Mouse (Mus musculus): Measurements from ENCODE around the gene Gja1. TPM values are rescaled to one million over a fixed set of nuclear protein-coding genes. Genes with fewer than 3 reads are reported as not detected.

The Gja1 gene
- total RNA-seq, 2 experiments from 2014 or later: 218 to 248 TPM

DNA sequence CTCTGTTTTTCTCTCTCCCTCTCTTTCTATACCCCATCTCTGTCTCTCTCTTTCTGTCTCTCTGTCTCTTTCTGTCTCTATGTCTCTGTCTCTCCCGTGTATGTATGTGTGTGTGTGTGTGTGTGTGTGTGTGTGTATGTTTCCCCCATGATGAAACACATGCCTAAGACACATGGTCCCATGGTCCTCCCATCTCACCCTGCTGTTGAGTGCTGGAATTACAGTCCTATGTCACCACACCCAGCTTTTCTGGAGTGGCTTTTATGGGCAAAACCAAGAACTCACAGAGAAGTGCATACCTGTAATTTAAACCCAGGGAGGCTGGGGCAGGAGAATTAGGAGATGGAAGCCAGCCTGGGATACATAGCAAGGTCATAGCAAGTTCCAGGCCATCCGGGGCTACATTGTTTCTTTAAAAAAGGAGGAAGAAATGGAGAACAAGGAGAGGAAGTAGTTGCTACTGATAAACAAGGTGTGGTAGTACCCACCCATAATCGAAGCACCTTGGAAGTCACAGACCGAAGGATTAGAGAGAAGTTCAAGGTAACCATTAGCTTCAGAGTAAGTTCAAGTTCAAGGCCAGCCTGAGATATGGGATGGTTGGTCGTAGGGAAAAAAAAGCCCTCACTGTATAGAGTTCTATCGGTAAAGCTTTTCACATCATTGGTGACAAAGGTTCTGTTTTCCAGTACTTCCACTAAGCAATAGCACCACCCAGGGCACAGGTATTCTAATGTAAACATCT lies 29.4 kb downstream of the Gja1 start:
- DNase-seq (ENCODE audit: low spot score in 2 of 2): no peak

DNA sequence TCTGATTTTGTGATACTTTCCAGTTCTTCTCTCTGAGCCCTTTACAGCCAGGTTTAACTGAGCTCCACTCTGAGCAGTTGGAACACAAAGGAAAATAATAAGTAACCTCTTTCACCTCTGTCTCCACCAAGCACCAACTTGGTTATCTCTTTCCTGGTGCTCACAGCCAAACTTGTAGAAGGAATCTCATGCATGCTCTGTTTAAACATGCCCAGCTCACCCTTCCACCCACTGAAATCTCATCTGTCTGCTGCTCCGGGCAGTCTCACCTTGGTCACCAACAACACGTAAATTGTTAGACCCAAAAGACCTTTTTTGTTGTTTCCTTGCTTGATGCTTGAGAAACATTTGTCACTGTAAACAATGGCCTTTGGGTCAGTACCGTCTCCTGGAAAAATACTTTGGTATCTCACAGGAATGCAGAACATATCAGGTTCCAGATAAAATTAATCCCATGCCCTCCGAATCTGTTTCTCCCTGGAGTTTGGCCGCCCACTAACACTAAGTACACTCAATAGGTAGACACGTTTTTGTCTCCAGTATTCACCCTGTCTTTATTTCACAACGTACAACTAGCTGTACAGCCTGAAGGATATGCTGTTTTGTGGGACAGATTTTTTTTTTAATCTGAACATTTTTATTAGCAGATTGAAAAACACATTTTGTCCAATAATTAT lies 38.9 kb downstream of the Gja1 start:
- DNase-seq (ENCODE audit: low spot score in 2 of 2): no peak

DNA sequence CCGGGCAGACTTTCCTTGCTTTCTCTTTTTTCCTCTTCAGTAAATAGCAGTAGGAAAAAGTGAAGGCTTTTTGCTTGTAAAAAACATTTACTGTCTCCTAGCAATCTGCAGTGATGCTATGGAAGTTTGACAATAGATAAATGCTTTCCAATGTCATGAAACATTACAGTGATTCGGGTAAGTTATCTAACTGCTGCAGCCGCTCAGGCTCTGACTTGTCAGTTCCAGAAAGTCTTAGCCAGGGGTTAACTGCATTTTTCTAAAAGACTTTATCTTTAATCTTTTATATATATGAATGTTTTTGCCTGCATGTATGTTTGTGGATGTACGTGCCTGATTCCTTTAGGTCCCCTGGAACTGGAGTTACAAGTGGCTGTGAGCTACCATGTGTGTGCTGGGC lies 45.4 kb downstream of the Gja1 start:
- DNase-seq (ENCODE audit: low spot score in 2 of 2): no peak

DNA sequence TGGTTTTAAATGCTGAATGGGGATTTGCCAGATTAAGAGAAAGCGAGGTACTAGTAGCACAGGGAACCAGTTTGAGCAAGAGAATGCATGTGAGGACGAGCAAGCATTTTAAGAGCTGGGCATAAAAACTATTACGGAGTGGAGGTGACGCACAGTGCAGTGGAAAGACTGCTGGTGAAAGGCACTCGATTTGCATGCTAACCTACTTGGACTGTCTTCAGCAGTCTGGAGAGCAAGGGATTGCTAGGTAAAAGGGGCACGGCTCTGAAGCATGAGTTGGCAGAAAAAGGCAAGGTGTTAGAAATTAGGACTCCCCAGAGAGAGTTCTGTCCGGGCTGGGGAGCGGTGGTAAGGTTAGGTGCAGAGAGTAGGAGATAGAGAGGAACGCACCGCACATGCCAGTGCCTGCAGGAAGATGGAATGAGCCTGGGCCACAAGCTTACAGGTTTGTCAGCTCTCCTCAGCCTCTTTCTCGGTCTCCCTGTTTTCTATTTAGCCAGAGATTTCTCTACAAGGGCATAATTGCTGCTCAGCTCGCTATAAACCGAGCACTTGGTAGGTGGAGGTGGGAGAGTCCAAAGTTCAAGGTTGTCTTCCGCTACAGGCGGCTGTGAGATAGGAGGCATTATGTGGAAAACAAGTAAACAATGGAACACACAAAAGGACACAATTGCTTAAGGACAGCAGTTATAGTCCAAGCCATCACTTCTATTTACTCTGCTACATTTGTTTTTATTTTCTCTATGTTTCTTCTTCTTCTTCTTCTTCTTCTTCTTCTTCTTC lies 48.1 kb downstream of the Gja1 start:
- no peak for DNase-seq (ENCODE audit: low spot score in 2 of 2)

DNA sequence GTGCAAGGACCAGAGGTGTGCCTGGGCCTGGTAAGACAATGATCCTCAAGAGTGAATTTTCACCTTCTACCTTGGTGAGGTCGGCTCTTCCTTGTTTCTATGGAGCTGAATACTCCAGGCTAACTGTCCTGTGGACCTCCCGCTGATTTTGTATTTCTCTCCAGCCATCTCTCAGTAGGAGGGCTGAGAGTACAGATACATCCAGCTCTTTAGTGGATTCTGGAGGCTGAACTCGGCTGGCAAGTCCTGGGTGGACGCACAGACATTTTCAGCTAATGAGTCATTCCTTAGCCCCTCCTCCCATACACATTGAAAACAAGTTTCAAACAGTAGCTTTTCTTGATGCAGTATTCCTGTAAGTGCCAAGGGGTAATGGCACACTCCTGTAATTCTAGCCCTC lies 49.2 kb downstream of the Gja1 start:
- no peak for DNase-seq (ENCODE audit: low spot score in 2 of 2)

DNA sequence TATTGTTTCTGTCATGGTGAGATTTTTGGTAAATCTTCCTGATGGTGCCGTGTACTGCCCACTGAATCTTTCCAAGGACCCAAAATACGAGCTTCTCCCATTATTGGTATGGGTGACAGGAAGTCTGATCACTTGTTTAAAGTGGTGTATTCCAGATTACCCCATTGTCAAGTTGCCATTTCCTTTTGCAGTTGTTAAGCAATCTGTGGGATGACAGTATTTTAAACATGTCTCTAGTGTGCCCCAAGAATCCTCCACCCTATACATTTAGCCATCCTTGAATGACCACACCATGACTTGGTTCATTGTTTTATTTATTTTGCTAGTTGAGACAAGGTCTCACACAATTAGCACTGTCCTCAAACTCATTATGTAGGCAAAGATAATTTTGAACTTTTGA lies 50.3 kb downstream of the Gja1 start:
- DNase-seq (ENCODE audit: low spot score in 2 of 2): no peak

DNA sequence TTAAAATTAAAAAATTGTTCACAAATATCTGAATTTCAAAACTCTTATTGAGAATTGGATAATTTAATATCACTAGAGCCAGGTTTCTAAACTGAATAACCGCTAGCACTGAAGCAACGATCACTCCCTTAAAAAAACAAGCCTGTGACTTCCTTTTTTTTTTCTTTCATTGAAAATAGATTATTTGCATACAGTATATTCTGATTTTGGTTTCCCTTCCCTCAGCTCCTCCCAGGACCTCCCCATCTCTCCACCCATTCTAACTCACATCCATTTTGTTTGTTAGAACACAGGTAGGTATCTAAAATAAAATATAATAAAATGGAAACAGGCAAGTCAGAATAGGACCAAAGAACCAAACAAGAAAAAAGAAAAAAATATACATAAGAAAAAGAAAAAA lies 50.7 kb downstream of the Gja1 start:
- DNase-seq (ENCODE audit: low spot score in 2 of 2): no peak

DNA sequence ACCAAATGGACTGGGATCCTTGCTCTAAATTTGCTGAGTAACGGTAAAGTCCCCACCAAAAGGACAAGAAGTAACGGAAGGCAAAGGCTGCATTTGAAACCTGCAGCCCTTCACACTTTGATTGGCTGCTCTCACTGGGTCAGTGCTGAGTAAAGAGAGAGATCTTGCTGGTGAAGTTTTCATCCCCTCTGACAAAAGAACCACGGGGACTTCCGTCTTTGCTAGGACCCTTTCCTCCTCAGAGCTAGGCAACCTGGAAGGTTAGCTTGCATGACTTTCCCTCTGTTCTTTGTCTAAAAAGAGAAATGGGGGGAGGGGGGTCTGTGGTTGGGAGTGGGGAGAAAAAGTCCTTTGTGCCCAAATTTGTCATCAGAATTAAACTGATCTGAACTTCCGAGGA lies 51.9 kb downstream of the Gja1 start:
- no peak for DNase-seq (ENCODE audit: low spot score in 2 of 2)

DNA sequence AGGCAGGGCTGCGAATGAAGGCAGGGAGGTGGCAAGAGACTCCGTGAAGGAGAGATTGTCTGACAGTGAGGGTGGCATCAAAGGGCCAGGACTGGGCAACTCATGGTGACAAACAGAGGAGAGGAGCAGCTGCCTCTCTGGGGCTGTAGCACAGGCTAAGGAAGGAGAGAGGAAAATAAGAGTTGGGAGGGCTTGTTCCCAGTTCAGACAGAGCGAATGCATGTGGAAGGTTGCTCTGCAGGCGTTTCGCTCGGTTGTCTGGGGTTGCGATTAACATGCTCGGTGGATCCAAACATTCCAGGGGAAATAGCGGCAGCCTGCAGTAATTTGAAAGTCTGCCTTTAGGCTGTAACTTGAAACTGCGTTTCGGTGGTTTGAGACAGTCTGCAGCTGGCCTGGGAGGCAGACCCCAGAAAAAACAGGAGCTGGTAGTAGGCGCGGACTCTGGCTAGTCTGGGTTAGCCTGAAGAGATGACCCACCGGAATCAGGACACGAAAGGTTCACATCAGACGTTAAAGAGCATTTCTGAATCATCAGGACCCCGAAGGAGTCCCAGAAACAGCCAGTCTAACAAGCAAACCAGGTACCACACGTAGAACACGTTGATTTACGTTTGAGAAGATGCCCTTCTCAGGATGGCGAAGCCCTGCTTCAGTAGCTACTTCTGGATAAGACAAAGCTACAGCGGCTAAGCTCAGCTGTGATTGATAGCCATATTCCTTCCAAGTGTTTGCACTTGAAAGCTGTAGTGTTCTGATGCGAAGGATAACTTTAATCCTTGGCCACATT lies 54.7 kb downstream of the Gja1 start:
- DNase-seq (ENCODE audit: low spot score in 2 of 2): no peak

DNA sequence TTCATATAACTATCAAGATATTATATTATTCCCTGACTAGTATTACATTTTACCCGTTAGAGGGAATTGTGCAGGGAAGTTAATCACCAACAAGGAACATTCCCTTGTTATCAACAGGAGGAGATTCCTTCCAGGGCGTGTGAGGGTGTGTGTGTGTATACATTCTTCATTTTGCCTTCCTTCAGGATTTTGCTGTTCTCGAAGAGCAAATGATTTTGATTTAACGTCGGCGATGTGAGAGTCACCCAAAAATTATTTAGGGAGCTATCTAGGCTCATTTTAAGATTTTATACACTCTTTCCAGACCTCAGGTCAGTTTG lies 55.2 kb downstream of the Gja1 start:
- DNase-seq (ENCODE audit: low spot score in 2 of 2): no peak

DNA sequence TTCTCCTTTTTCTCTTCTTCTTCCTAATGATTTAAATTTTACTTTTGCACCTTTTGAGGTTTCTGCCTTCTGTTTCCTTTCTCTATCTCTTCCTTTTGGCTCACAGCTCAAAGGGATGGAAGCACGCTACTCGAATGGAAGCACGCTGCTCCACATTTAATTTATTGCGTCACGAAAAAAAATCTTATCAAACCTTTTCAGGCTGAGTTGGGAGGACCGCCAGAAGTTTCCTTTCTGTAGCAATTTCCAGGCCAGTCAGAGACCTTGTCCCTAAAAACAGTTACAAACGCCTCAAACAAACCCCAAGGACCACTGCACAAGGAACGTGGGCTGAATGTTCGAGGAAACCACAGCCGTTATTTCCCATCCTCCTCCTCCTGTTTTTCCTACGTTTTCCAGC lies 60.2 kb downstream of the Gja1 start:
- no peak for DNase-seq (ENCODE audit: low spot score in 2 of 2)

DNA sequence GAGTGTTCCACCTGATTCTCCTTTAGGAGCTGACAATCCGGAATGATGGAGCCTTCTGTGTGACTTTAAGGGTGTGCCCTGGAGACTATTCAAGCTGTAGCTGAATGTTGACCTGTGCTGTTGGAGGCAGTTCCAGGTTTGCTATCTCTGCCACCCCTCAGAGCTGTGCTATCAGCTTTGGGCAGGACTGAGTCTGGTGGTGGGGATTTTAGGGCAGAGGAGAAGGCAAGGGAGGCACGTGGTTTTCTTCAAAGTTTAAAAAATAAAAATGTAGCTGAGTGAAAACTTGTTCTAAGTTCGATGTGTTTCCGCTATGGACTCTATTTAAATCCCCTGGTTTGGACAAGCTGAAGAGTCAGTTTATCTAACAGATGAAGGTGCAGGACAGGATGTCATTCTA lies 62.5 kb downstream of the Gja1 start:
- DNase-seq (ENCODE audit: low spot score in 2 of 2): no peak

DNA sequence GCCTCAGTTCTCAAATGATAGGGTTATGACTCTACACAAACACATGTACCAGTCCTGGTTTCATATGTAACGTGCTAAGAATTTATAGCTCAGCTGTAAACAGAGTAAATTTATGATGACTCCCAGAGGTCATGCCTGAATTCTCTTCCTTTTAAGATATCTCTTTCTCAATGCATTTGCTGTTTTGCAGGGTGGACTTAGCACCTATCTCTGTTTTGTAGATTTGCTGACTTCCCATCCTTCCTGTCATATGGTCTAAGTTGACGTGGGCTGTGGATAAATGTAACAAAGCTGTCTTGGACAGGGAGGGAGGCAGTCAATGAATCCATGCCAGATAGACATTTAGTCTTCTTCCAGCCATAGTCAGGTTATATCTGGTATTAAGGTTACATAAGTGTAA lies 67.3 kb downstream of the Gja1 start:
- DNase-seq (ENCODE audit: low spot score in 2 of 2): no peak

DNA sequence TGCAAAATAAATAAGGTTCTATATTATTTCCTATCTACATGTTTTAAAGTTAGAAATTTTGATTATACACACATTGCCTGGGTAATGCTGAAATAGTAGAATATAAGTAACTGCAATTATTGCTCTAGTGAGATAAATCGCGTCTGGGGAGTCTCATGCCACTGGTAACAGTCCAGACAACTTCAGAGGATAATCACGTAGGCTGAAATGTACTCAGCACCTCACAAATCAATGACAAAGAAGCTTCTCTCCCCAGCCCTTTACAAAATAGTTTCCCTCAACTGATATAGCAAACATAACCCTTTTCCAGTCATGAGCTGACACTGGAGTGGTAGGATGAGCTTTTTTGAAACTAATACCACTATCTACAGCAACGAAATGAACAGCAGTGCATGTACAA lies 71.9 kb downstream of the Gja1 start:
- DNase-seq (ENCODE audit: low spot score in 2 of 2): no peak

Other genes with a start within 250 kb of the Gja1 start
- 1 to 10 TPM; 8.5 to 8.9 TPM for gene Tbc1d32, start 148.6 kb upstream of the Gja1 start, total RNA-seq (2021)